Mouse (Mus musculus): ENCODE measurements around the gene Itprip. TPM values are rescaled to one million over a fixed set of nuclear protein-coding genes. Genes with fewer than 3 reads are reported as not detected.

The Itprip gene
- polyA plus RNA-seq, 1 experiment from 2014 or later = 10.7 TPM

GRCm38 (mm10) chr19:47918016-47918415 lies 1.1 kb downstream of the Itprip start:
- no peak for TF ChIP-seq CTCF (IDR thresholded peaks at IDR 0.05; ENCODE audit: low read depth)
- no peaks in the 10 kb centered on the region for H3K27me3 ChIP-seq (ENCODE audit: insufficient read depth, low read length)
- no peaks in the 10 kb centered on the region for H3K9me3 ChIP-seq (replicated peaks; ENCODE audit: low read length)
- peak overlapping the region; percentile 81 for H3K9ac ChIP-seq (ENCODE audit: low read depth, low read length)
- no peak overlapping the region; the same call in 1 of the 2 replicates for H3K27ac ChIP-seq
- H3K4me1 ChIP-seq (replicated peaks; ENCODE audit: insufficient read depth, low read length) = no peaks in the 10 kb centered on the region
- DNase-seq (ENCODE audit: low spot score) (no peak), ATAC-seq (replicated peaks; ENCODE audit: low FRiP score, low read depth) (no peak)
- H3K4me2 ChIP-seq (ENCODE audit: low read length) = peak overlapping the region; percentile 83
- H3K4me3 ChIP-seq (replicated peaks; ENCODE audit: low read depth, low read length) = peak overlapping the region; percentile 84
- no peaks in the 10 kb centered on the region for H3K36me3 ChIP-seq (ENCODE audit: insufficient read depth, low read length)
- 14% methylated on average over 9 of the region's 9 CpGs for WGBS

- DNase-seq (ENCODE audit: low spot score) (no peak), ATAC-seq (replicated peaks; ENCODE audit: low FRiP score, low read depth) (no peak)
- Histone ChIP-seq H3K27ac (no peak overlapping the region), H3K4me2 (ENCODE audit: low read length) (peak overlapping the region; percentile 83), H3K36me3 (ENCODE audit: insufficient read depth, low read length) (no peaks in the 10 kb centered on the region), H3K27me3 (ENCODE audit: insufficient read depth, low read length) (no peaks in the 10 kb centered on the region), H3K4me1 (replicated peaks; ENCODE audit: insufficient read depth, low read length) (no peaks in the 10 kb centered on the region), H3K9me3 (replicated peaks; ENCODE audit: low read length) (no peaks in the 10 kb centered on the region), H3K9ac (ENCODE audit: low read depth, low read length) (peak overlapping the region; percentile 81; the same call in 1 of the 2 replicates), H3K4me3 (replicated peaks; ENCODE audit: low read depth, low read length) (peak overlapping the region; percentile 84)
- TF ChIP-seq CTCF (IDR thresholded peaks at IDR 0.05; ENCODE audit: low read depth) = no peak
- 48% methylated on average over 4 of the region's 4 CpGs for WGBS
Observed at GRCm38 (mm10) chr19:47917396-47917795, 1.7 kb downstream of the Itprip start.

GRCm38 (mm10) chr19:47915251-47915650 lies 3.8 kb downstream of the Itprip start:
- no peak overlapping the region for H3K4me2 ChIP-seq (ENCODE audit: low read length)
- H3K27me3 ChIP-seq (ENCODE audit: insufficient read depth, low read length) = no peaks in the 10 kb centered on the region
- ATAC-seq (replicated peaks; ENCODE audit: low FRiP score, low read depth) = no peak
- DNase-seq (ENCODE audit: low spot score) = no peak
- no peak overlapping the region for H3K4me3 ChIP-seq (replicated peaks; ENCODE audit: low read depth, low read length)
- no peaks in the 10 kb centered on the region for H3K9me3 ChIP-seq (replicated peaks; ENCODE audit: low read length)
- WGBS = 80% methylated on average over 4 of the region's 4 CpGs
- no peak overlapping the region for H3K27ac ChIP-seq
- no peak for TF ChIP-seq CTCF (IDR thresholded peaks at IDR 0.05; ENCODE audit: low read depth)
- H3K9ac ChIP-seq (ENCODE audit: low read depth, low read length) = no peak overlapping the region
- no peaks in the 10 kb centered on the region for H3K36me3 ChIP-seq (ENCODE audit: insufficient read depth, low read length)
- H3K4me1 ChIP-seq (replicated peaks; ENCODE audit: insufficient read depth, low read length) = no peaks in the 10 kb centered on the region

GRCm38 (mm10) chr19:47914191-47914590 lies 4.9 kb downstream of the Itprip start:
- Histone ChIP-seq H3K9me3 (replicated peaks; ENCODE audit: low read length) (no peaks in the 10 kb centered on the region), H3K36me3 (ENCODE audit: insufficient read depth, low read length) (no peaks in the 10 kb centered on the region), H3K4me2 (ENCODE audit: low read length) (no peak overlapping the region), H3K27me3 (ENCODE audit: insufficient read depth, low read length) (no peaks in the 10 kb centered on the region), H3K27ac (no peak overlapping the region), H3K4me1 (replicated peaks; ENCODE audit: insufficient read depth, low read length) (no peaks in the 10 kb centered on the region; the same call in 1 of the 2 replicates), H3K9ac (ENCODE audit: low read depth, low read length) (no peak overlapping the region), H3K4me3 (replicated peaks; ENCODE audit: low read depth, low read length) (no peak overlapping the region)
- ATAC-seq (replicated peaks; ENCODE audit: low FRiP score, low read depth) (no peak), DNase-seq (ENCODE audit: low spot score) (no peak)
- TF ChIP-seq CTCF (IDR thresholded peaks at IDR 0.05; ENCODE audit: low read depth) = no peak
- WGBS = 91% methylated on average over 4 of the region's 4 CpGs

- TF ChIP-seq CTCF (IDR thresholded peaks at IDR 0.05; ENCODE audit: low read depth) = no peak
- 79% methylated on average over 7 of the region's 7 CpGs for WGBS
- Histone ChIP-seq H3K27ac (no peak overlapping the region), H3K9ac (ENCODE audit: low read depth, low read length) (no peak overlapping the region), H3K4me2 (ENCODE audit: low read length) (no peak overlapping the region), H3K27me3 (ENCODE audit: insufficient read depth, low read length) (no peaks in the 10 kb centered on the region), H3K4me3 (replicated peaks; ENCODE audit: low read depth, low read length) (no peak overlapping the region), H3K4me1 (replicated peaks; ENCODE audit: insufficient read depth, low read length) (no peaks in the 10 kb centered on the region; the same call in 1 of the 2 replicates), H3K9me3 (replicated peaks; ENCODE audit: low read length) (no peaks in the 10 kb centered on the region), H3K36me3 (ENCODE audit: insufficient read depth, low read length) (no peaks in the 10 kb centered on the region)
- DNase-seq (ENCODE audit: low spot score) (no peak), ATAC-seq (replicated peaks; ENCODE audit: low FRiP score, low read depth) (no peak)
Observed at GRCm38 (mm10) chr19:47913344-47913743, 5.8 kb downstream of the Itprip start.

- Histone ChIP-seq H3K27ac (no peak overlapping the region), H3K4me3 (replicated peaks; ENCODE audit: low read depth, low read length) (no peak overlapping the region), H3K9ac (ENCODE audit: low read depth, low read length) (no peak overlapping the region), H3K4me2 (ENCODE audit: low read length) (no peak overlapping the region), H3K27me3 (ENCODE audit: insufficient read depth, low read length) (no peaks in the 10 kb centered on the region), H3K36me3 (ENCODE audit: insufficient read depth, low read length) (no peaks in the 10 kb centered on the region), H3K4me1 (replicated peaks; ENCODE audit: insufficient read depth, low read length) (peaks cover under 1% of the 10 kb centered on the region; the same call in 1 of the 2 replicates), H3K9me3 (replicated peaks; ENCODE audit: low read length) (no peaks in the 10 kb centered on the region)
- WGBS = 89% methylated on average over 4 of the region's 4 CpGs
- TF ChIP-seq CTCF (IDR thresholded peaks at IDR 0.05; ENCODE audit: low read depth) = no peak
- DNase-seq (ENCODE audit: low spot score) (no peak), ATAC-seq (replicated peaks; ENCODE audit: low FRiP score, low read depth) (no peak)
Observed at GRCm38 (mm10) chr19:47910751-47911150, 8.3 kb downstream of the Itprip start.

GRCm38 (mm10) chr19:47910117-47910618 lies 8.9 kb downstream of the Itprip start:
- DNase-seq (ENCODE audit: low spot score) (no peak), ATAC-seq (replicated peaks; ENCODE audit: low FRiP score, low read depth) (no peak)
- Histone ChIP-seq H3K9ac (ENCODE audit: low read depth, low read length) (peak overlapping the region; percentile 3; the same call in 1 of the 2 replicates), H3K27me3 (ENCODE audit: insufficient read depth, low read length) (no peaks in the 10 kb centered on the region), H3K4me3 (replicated peaks; ENCODE audit: low read depth, low read length) (no peak overlapping the region), H3K4me1 (replicated peaks; ENCODE audit: insufficient read depth, low read length) (peaks cover 5% of the 10 kb centered on the region; the same call in 1 of the 2 replicates), H3K9me3 (replicated peaks; ENCODE audit: low read length) (no peaks in the 10 kb centered on the region), H3K27ac (no peak overlapping the region), H3K4me2 (ENCODE audit: low read length) (peak overlapping the region; percentile 53), H3K36me3 (ENCODE audit: insufficient read depth, low read length) (no peaks in the 10 kb centered on the region)
- 50% methylated on average over 3 of the region's 4 CpGs for WGBS
- TF ChIP-seq CTCF (IDR thresholded peaks at IDR 0.05; ENCODE audit: low read depth) = no peak

Measured in kidney, postnatal 0 days (tissue).